In genomic region chrX:17514012-17514411, GRCm38 (mm10) we compare ENCODE assay signal across 14 mouse cellular contexts.
"Had no signal": no experiment of that assay in that cellular context is flagged by ENCODE, and none has a peak within 500 bp of the region (broad histone marks: within the 10 kb centered on the region; RNA-seq: fewer than 3 reads in every experiment).

No protein-coding gene starts in this region.

- H3K9me3 ChIP-seq: limb, embryonic 13.5 days; liver, embryonic 15.5 days; midbrain, embryonic 10.5 days; neural tube, embryonic 13.5 days had no signal

- H3K27me3 ChIP-seq: limb, embryonic 13.5 days; liver, embryonic 15.5 days; neural tube, embryonic 13.5 days had no signal

- H3K36me3 ChIP-seq: limb, embryonic 13.5 days; liver, embryonic 15.5 days; midbrain, embryonic 10.5 days; neural tube, embryonic 13.5 days had no signal

- DNase-seq: kidney, postnatal 10 days; kidney, postnatal 4 days; lung, adult 2 months; lung, postnatal 4 days; midbrain, embryonic 14.5 days; right cerebral cortex, postnatal 14 days; thymus, adult 18-20 months; thymus, postnatal 14 days had no signal

- H3K4me3 ChIP-seq: layer of hippocampus, adult 2 months; limb, embryonic 13.5 days; liver, embryonic 15.5 days; midbrain, embryonic 10.5 days; myocyte; neural tube, embryonic 13.5 days had no signal

- H3K4me1 ChIP-seq: limb, embryonic 13.5 days; liver, embryonic 15.5 days; midbrain, embryonic 10.5 days; neural tube, embryonic 13.5 days had no signal
